8 mouse cellular contexts compared by ENCODE assay signal in genomic region chr11:3714486-3714885, GRCm38 (mm10).
DNase-seq lines count a peak whose midpoint lies in the region.

No protein-coding gene starts in this region.

- peak; percentile 64 for DNase-seq in A20 (ENCODE audit: low read depth, low spot score)
- peak; percentile 18 for DNase-seq in MEL-GATA-1-ER (ENCODE audit: extremely low read depth, low read depth)
- peak; percentile 81 for DNase-seq in cerebellum, adult 9-10 months
- DNase-seq in frontal cortex, adult 2 months (ENCODE audit: extremely low spot score in 1 of 2, low spot score in 1 of 2), result peak; percentile 40 to 83
- DNase-seq in kidney, postnatal 4 days, result peak; percentile 81 to 83
- DNase-seq in lung, postnatal 10 days, result peak; percentile 67
- DNase-seq in right cerebral cortex, adult 18-20 months, result peak; percentile 61
- DNase-seq in urinary bladder, postnatal 10 days (ENCODE audit: low spot score), result peak; percentile 29

Comparison
In these comparisons a context has a peak if more than half of its experiments do, and no peak if none do; other contexts are left out.
1. Peak in every context shown above with its lines: DNase-seq.
2. DNase-seq: peak in every context shown above with its lines; median percentile 82 in kidney, postnatal 4 days; 81 in cerebellum, adult 9-10 months; 67 in lung, postnatal 10 days; 64 in A20; 62 in frontal cortex, adult 2 months; 61 in right cerebral cortex, adult 18-20 months; 29 in urinary bladder, postnatal 10 days; 18 in MEL-GATA-1-ER.